Mouse (Mus musculus): ENCODE measurements around the gene Selenos.

Gene Selenos

GRCm38 (mm10) chr7:66118046-66118445, 38.6 kb downstream of the Selenos start:
- DNase-seq (ENCODE audit: low read depth, low spot score) = no peak

- no peak for DNase-seq (ENCODE audit: low read depth, low spot score)
Observed at GRCm38 (mm10) chr7:66118796-66119195, 39.3 kb downstream of the Selenos start.

- no peak for DNase-seq (ENCODE audit: low read depth, low spot score)
Observed at GRCm38 (mm10) chr7:66120139-66120538, 40.7 kb downstream of the Selenos start.

GRCm38 (mm10) chr7:66120702-66121396, 41.4 kb downstream of the Selenos start:
- DNase-seq (ENCODE audit: low read depth, low spot score) = no peak

- DNase-seq (ENCODE audit: low read depth, low spot score) = no peak
Observed at GRCm38 (mm10) chr7:66124551-66124968, 45.1 kb downstream of the Selenos start.

- no peak for DNase-seq (ENCODE audit: low read depth, low spot score)
Observed at GRCm38 (mm10) chr7:66125368-66125767, 45.9 kb downstream of the Selenos start.

GRCm38 (mm10) chr7:66127951-66128645, 48.6 kb downstream of the Selenos start:
- no peak for DNase-seq (ENCODE audit: low read depth, low spot score)

GRCm38 (mm10) chr7:66128857-66129256, 49.4 kb downstream of the Selenos start:
- no peak for DNase-seq (ENCODE audit: low read depth, low spot score)

GRCm38 (mm10) chr7:66130296-66130695, 50.8 kb downstream of the Selenos start:
- no peak for DNase-seq (ENCODE audit: low read depth, low spot score)

- DNase-seq (ENCODE audit: low read depth, low spot score) = no peak
Observed at GRCm38 (mm10) chr7:66131776-66132421, 52.5 kb downstream of the Selenos start.

- no peak for DNase-seq (ENCODE audit: low read depth, low spot score)
Observed at GRCm38 (mm10) chr7:66134154-66134553, 54.7 kb downstream of the Selenos start.

GRCm38 (mm10) chr7:66135644-66136043, 56.2 kb downstream of the Selenos start:
- DNase-seq (ENCODE audit: low read depth, low spot score) = no peak

- DNase-seq (ENCODE audit: low read depth, low spot score) = no peak
Observed at GRCm38 (mm10) chr7:66136187-66136586, 56.7 kb downstream of the Selenos start.

GRCm38 (mm10) chr7:66137309-66137708, 57.9 kb downstream of the Selenos start:
- no peak for DNase-seq (ENCODE audit: low read depth, low spot score)

GRCm38 (mm10) chr7:66138301-66138700, 58.9 kb downstream of the Selenos start:
- no peak for DNase-seq (ENCODE audit: low read depth, low spot score)

- DNase-seq (ENCODE audit: low read depth, low spot score) = no peak
Observed at GRCm38 (mm10) chr7:66138878-66139277, 59.4 kb downstream of the Selenos start.
